Mouse (Mus musculus): ENCODE results near the gene Sigmar1.
"Not testable (repeated sequence)": the region's sequence is repeated elsewhere in the genome, so short reads cannot be mapped to it uniquely, and the experiment has no call there.

Sigmar1 gene

GRCm38 (mm10) chr4:41708192-41708745 is 47.7 kb downstream of the Sigmar1 start:
- DNase-seq: no peak

- peak; percentile 72 for DNase-seq
These were observed 48.9 kb downstream of the Sigmar1 start for GRCm38 (mm10) chr4:41707011-41707535.

GRCm38 (mm10) chr4:41705922-41706754 is 49.8 kb downstream of the Sigmar1 start:
- no peak for DNase-seq

- no peak for DNase-seq
These were observed 51.3 kb downstream of the Sigmar1 start for GRCm38 (mm10) chr4:41704651-41705050.

- DNase-seq: not testable (repeated sequence)
These were observed 53.7 kb downstream of the Sigmar1 start for GRCm38 (mm10) chr4:41702226-41702625.

GRCm38 (mm10) chr4:41700224-41700623 is 55.7 kb downstream of the Sigmar1 start:
- not testable (repeated sequence) for DNase-seq

GRCm38 (mm10) chr4:41699783-41700182 is 56.2 kb downstream of the Sigmar1 start, which contains the start of gene Il11ra1:
Gene Il11ra1 (plus strand): TSS chr4:41699989.
- DNase-seq: not testable (repeated sequence)

- DNase-seq: not testable (repeated sequence)
These were observed 57.4 kb downstream of the Sigmar1 start for GRCm38 (mm10) chr4:41698421-41699016.

- peak; percentile 83 for DNase-seq
These were observed 58.8 kb downstream of the Sigmar1 start, which contains the start of gene Cntfr for GRCm38 (mm10) chr4:41696930-41697841. Gene Cntfr (minus strand): TSS chr4:41697089.

- DNase-seq: not testable (repeated sequence)
These were observed 59.5 kb downstream of the Sigmar1 start for GRCm38 (mm10) chr4:41696452-41696851.

- DNase-seq: not testable (repeated sequence)
These were observed 60.2 kb downstream of the Sigmar1 start for GRCm38 (mm10) chr4:41695800-41696199.

- not testable (repeated sequence) for DNase-seq
These were observed 62.4 kb downstream of the Sigmar1 start for GRCm38 (mm10) chr4:41693511-41693910.

GRCm38 (mm10) chr4:41690014-41690413 is 65.9 kb downstream of the Sigmar1 start:
- DNase-seq: not testable (repeated sequence)

- not testable (repeated sequence) for DNase-seq
These were observed 67.4 kb downstream of the Sigmar1 start for GRCm38 (mm10) chr4:41688562-41688961.
